Mouse (Mus musculus): ENCODE measurements at regions not wholly inside any gene's neighbourhood (a gene's known extent, or its start where the extent isn't known, plus 50 kb on each side); places are given as distances from the start of the nearest gene placed in this dataset.

DNA sequence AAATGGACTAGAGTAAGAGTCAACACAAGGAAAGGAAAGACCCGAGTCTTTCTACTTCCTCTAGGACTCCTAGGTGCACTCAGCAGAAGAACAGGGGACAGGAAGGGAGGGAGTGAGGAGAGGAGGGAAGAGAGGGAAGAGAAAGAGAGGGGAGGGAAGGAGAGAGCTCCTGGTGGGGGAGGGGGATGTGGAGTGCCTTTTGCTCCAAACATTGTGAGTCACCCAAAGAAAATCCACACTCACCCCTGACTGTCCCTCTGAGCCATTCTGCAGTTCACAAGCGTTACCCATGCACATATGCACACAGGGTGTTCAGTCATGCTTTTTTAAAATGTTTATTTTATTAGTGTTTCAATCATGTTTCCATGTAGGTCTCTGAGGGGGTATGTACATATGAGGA is 65.5 kb upstream of the Fam3c start:
- TF ChIP-seq CTCF (IDR thresholded peaks at IDR 0.05; ENCODE audit: low read depth) = no peak
- no peak for TF ChIP-seq EP300 (IDR thresholded peaks at IDR 0.05; ENCODE audit: low read depth)

Measured in heart, postnatal 0 days (tissue).